Mouse (Mus musculus) kidney, postnatal 36 days (tissue): Measurements from ENCODE around the gene Dpf3.

Experiments used
- DNase-seq, 2 experiments: peaks; one replicate each; pipeline ENCODE4 v3.0.0; 2021 to 2022; ENCODE audit warnings: mixed read lengths in 2 of 2

Gene Dpf3

GRCm38 (mm10) chr12:83466053-83466452, 21.5 kb downstream of the Dpf3 start:
- no peak for DNase-seq

DNA sequence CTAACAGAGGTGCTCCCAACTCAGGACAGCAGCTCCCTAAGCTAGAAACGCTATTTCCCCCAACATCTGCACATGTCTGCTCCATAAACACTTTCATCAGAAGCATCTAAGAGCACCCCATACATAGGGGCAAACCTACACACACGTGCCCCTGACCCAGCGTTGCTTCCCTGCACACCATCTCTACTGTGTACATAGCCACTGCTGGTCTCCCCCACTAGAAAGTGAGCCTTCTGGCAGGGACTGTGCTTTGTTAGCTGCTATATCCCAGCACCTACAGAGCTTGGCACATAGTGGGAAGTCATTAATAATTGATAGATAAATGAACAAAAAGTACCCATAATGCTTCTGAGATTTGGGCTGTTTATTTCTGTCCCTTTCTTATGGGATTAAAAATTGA, 27.2 kb downstream of the Dpf3 start:
- DNase-seq, result no peak

- peak; percentile 47 to 68 for DNase-seq
Measured at GRCm38 (mm10) chr12:83454697-83455321, 32.7 kb downstream of the Dpf3 start.

GRCm38 (mm10) chr12:83451850-83452249, 35.7 kb downstream of the Dpf3 start:
- peak; percentile 59 to 60 for DNase-seq

GRCm38 (mm10) chr12:83450471-83450870, 37.0 kb downstream of the Dpf3 start:
- DNase-seq, result no peak

GRCm38 (mm10) chr12:83449202-83449601, 38.3 kb downstream of the Dpf3 start:
- DNase-seq, result no peak

GRCm38 (mm10) chr12:83445587-83445986, 41.9 kb downstream of the Dpf3 start:
- DNase-seq, result peak; percentile 64 to 65

GRCm38 (mm10) chr12:83444448-83444847, 43.1 kb downstream of the Dpf3 start:
- no peak for DNase-seq

DNA sequence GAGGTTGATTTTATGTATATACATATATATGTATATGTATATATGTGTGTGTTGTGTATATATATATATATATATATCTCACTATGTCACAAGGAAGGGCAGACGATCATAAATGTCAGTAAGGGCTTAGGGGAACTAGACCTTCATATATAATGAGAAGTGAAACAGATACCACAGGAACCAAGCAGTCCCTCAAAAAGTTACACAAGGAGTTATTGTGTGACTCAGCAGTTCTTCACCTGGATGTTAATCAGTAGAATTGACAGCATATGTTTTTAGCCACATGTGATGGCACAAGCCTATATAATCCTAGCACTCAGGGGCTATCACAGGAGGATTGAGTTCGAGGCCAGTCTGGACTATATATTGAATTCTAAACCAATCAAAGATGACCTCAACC, 49.5 kb downstream of the Dpf3 start:
- no peak for DNase-seq

DNA sequence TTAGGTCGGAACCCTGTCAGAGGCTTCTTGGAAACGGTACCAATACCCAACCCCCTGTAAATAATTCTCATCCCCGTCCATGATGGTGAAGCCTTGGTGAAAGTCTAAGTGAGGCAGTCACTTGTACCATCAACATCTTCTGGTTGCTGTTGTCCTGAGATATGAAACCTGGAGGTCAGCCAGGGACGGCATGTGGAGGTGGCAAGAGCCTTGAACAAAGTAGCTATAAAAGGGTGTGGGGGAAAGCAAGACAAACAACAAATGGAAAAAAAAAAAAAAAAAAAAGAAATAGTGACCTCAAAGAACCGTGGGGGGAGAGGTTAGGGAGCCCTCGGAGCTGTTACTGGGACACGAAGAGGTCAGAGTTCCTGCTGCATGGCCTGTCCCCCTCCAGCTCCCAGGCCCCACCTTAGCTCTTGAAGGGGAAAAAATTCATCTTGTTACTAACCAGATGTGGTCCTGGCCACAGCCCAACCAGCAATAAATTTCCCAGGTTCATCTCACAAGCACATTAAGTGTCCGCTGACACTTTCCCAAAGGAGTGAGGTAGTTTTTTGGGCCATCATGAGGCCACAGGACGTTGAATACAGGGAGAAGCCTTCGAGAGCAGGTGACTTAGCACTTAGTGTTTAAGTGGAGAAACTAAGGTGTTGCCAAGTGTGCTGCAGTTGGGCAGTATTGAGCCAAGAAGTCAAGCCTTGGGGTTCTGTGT, 53.4 kb downstream of the Dpf3 start:
- peak; percentile 17 to 41 for DNase-seq

DNA sequence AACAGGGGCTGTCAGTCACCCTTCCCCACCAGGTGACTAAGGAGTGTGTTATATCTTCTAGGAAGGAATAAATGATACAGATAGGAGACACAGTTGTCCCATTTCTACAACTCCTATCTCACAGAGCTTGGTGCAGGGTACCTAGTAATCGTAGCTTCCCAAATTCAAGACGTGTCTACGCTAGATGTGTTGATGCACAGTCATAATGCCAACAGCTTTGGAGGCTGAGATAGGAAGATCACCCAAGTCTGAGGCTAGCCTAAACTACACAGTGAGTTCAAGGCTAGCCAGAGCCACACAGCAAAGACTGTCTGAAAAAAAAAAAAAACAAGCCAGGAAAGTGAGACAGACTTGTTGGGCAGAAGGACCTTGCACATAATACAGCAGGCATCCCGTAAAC, 54.1 kb downstream of the Dpf3 start:
- no peak for DNase-seq

DNA sequence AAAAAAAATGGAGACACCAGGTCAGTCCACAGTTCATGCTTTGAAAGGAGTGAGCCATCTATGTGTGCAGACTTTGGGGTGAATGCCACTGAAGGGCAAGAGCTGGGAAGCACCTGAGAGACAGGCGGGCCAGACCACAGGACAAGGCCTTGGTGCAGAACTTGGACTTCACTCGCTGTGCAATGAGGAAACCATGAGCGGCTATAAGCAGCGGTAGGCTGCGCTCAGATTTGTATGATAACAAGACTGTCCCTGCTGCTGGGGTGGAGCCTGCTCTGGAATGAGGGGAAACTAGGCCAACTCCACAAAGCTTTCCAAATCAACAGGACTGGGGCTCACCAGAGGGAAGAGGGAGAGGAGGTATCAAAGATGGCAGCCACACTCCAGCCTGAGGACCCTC, 57.3 kb downstream of the Dpf3 start:
- DNase-seq, result peak; percentile 18 to 23

DNA sequence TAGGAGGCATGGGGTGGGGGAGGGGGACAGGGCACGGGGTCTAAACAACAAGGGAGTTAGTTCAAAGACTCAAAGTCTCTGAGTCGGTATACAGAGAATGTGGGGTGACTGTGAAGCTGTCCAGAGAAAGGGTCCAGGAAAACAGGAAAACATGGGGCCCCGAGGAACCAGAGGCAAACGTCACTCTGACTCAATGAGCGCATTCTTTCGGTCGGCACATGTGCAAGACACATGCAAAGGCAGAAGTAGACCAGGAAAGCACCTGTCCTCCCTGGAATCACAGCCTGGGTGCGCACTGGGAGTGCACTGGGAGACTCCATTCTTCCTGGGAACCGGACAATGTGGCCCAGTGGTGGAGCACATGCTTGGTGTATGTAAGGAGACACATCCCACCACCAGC, 59.5 kb downstream of the Dpf3 start:
- no peak for DNase-seq

DNA sequence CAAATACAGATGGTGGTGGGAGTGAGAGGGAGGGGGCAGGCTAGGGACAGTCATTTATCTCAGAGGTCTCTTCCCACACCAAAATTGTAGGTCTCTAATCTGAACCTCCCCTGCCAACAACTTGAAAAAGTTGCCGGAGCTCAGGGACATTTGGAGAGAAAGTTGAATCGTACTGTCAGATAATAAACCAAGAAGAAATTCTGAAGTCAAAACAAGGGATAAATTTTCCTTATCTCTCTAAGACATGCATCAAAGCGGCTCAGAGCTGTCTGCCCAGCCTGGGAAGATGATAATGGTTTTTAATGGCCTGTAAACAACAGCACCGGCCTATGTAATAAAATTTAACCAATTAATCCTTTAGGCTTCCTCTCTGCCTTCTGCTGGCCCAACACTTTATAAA, 59.9 kb downstream of the Dpf3 start:
- DNase-seq, result no peak

- no peak for DNase-seq
Measured at GRCm38 (mm10) chr12:83426326-83426725, 61.2 kb downstream of the Dpf3 start.

DNA sequence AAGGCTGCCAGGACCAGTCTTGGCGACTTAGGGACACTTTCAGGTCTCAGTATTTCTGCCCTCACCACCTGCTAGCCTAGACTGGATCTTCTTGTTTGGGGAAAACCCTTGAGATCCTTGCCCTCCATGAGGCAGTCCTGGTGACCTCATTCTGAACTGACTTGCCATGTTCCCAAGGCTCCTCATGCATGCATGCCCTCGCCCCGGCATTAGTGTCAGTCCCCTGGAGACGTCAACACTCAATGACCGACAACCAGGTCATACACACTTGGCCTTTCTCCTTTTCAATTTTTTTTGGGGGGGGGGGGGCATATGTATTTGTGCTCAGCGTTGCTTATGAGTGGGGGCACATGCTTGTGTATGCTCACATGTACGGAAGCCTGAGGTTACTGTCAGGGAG, 61.8 kb downstream of the Dpf3 start:
- DNase-seq, result no peak

GRCm38 (mm10) chr12:83424720-83425444, 62.6 kb downstream of the Dpf3 start:
- no peak for DNase-seq

- no peak for DNase-seq
Measured at GRCm38 (mm10) chr12:83424086-83424719, 63.3 kb downstream of the Dpf3 start.

DNA sequence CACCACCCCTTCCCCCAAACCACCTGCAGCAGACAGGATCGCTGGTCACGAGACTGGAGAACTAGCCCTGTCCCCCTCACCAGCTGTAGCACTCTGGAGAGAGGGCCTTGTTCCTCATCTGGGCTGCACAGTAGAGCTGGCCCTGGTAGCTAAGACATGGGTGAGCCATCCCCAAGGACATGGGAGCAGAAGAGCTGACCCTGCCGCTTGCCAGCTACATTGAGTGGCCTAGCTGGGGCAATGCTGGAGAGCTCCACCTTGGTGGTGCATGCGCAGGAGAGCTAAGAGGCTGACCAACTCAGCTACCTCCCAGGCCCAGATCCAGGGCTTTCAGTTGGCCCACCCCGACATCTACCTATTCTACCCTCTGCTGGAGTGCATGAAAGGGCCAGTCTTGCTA, 67.2 kb downstream of the Dpf3 start:
- no peak for DNase-seq

- no peak for DNase-seq
Measured at GRCm38 (mm10) chr12:83415207-83415606, 72.3 kb downstream of the Dpf3 start.

GRCm38 (mm10) chr12:83413684-83414083, 73.8 kb downstream of the Dpf3 start:
- DNase-seq, result no peak

DNA sequence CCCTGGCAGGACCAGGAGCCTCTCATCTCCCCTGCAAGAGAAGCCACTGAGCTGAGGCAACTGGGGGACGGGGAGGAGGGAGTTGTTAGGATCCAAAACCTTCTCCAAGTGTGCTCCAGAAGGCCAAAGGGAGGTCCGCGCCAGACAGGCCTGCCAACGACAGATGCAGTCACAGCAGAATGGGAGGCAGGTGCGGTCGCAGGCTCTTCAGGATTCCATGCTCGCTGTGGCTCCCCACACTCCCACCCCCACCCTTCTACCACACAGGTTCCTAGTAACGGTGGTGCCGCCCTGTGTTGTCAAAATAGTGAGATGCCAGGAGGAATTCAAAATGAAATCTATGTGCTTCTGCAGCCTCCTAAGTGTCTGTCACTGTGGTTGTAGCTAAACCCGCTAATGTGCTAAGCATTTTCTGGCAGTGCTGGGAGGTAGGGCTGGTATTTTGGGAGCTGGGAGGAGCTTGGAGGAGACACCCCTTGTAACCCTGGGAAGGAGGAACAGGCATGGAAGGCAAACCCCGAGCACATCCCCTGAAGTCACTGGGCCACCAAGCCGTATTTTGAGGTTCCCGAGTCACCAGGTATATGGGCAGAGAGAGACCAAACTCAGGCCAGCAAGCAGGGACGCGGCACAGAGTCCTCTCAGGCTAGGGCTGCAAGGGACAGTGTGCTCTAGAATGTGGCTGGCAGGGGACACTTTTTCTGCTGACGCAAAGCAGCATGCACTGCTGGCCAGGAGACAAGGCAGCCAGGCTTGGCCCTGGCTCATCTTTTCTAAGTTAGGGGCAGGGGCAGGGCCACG, 75.6 kb downstream of the Dpf3 start:
- DNase-seq, result no peak

DNA sequence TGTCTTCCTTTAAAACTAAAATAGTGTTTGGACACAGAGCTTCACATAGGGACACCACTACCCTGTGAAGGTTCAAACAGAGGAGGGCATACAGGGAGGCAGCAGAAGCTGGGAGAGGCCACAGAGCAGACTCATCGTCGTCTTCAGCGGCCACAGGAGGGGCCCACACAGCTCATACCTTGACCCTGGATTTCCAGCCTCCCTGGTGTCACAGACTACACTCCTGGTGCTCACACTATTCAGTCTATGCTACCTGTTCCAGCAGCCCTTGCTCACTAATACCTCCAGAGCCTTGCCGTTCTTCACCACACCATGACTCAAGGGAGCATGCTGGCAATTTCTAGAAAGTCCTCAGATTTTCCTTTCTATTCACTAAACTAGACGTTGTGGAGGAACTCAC, 76.5 kb downstream of the Dpf3 start:
- no peak for DNase-seq
